Mouse (Mus musculus) myocyte (in vitro differentiated cells): ENCODE data around the gene Ctcfl. TPM values are rescaled to one million over a fixed set of nuclear protein-coding genes. Genes with fewer than 3 reads are reported as not detected.
A peak's percentile ranks its signal among the peaks of the same experiment; 100 is the strongest.

Source experiments
- H3K27me3 ChIP-seq: one replicate; pipeline ENCODE4 v1.6.1; 2011; ENCODE audit not compliant: control insufficient read depth, insufficient read depth, insufficient read length
- H3K36me3 ChIP-seq: one replicate; pipeline ENCODE4 v1.6.1; 2011; ENCODE audit not compliant: control insufficient read depth, insufficient read depth
- H3K4me2 ChIP-seq: one replicate; pipeline ENCODE4 v1.6.1; 2011; ENCODE audit warnings: low read depth, control low read depth
- H3K4me3 ChIP-seq: one replicate; pipeline ENCODE4 v1.5.1; 2011; ENCODE audit warnings: mild to moderate bottlenecking, control low read depth, moderate library complexity
- H3K79me2 ChIP-seq: one replicate; pipeline ENCODE4 v1.6.1; 2011; ENCODE audit not compliant: control insufficient read depth, insufficient read depth
- H3ac ChIP-seq: one replicate; pipeline ENCODE4 v1.6.1; 2011; ENCODE audit not compliant: control insufficient read depth, insufficient read length
- CEBPB ChIP-seq: IDR thresholded peaks from 2 replicates; pipeline ENCODE4 v1.6.1; 2011; ENCODE audit warnings: mild to moderate bottlenecking, moderate library complexity; ENCODE audit not compliant: poor library complexity, insufficient read depth, severe bottlenecking
- E2F4 ChIP-seq: IDR thresholded peaks from one replicate; pipeline ENCODE4 v1.6.1; 2011; ENCODE audit warnings: mild to moderate bottlenecking, control low read depth, moderate library complexity; ENCODE audit not compliant: insufficient read depth
- MAX ChIP-seq: IDR thresholded peaks from one replicate; pipeline ENCODE4 v1.6.1; 2011; ENCODE audit warnings: low read depth, mild to moderate bottlenecking, control low read depth
- MYOD1 ChIP-seq, 3 experiments: IDR thresholded peaks; one replicate each; pipeline ENCODE4 v1.6.1; 2011; ENCODE audit warnings: control low read depth in 2 of 3, low read depth in 2 of 3, mild to moderate bottlenecking in 2 of 3, moderate library complexity in 1 of 3; ENCODE audit not compliant: insufficient read length in 2 of 3, control insufficient read depth in 1 of 3
- MYOG ChIP-seq, 3 experiments: IDR thresholded peaks; one replicate each; pipeline ENCODE4 v1.6.1; 2011; ENCODE audit warnings: control low read depth in 2 of 3, low read depth in 2 of 3, mild to moderate bottlenecking in 2 of 3; ENCODE audit not compliant: insufficient read length in 2 of 3, control insufficient read depth in 1 of 3, insufficient read depth in 1 of 3
- POLR2A ChIP-seq: IDR thresholded peaks from one replicate; pipeline ENCODE4 v1.6.1; 2011; ENCODE audit warnings: low read depth, mild to moderate bottlenecking, control low read depth, moderate library complexity; ENCODE audit not compliant: insufficient read length
- POLR2AphosphoS2 ChIP-seq: IDR thresholded peaks from one replicate; pipeline ENCODE4 v1.6.1; 2011; ENCODE audit warnings: low read depth, control low read depth; ENCODE audit not compliant: insufficient read length
- REST ChIP-seq: IDR thresholded peaks from one replicate; pipeline ENCODE4 v1.6.1; 2011; ENCODE audit warnings: mild to moderate bottlenecking, control low read depth, moderate library complexity; ENCODE audit not compliant: insufficient read depth, insufficient read length
- SRF ChIP-seq: IDR thresholded peaks from one replicate; pipeline ENCODE4 v1.6.1; 2011; ENCODE audit warnings: low read depth; ENCODE audit not compliant: control insufficient read depth, insufficient read length
- TCF12 ChIP-seq: IDR thresholded peaks from one replicate; pipeline ENCODE4 v1.6.1; 2011; ENCODE audit warnings: mild to moderate bottlenecking, control low read depth; ENCODE audit not compliant: poor library complexity, insufficient read depth, severe bottlenecking
- TCF3 ChIP-seq: IDR thresholded peaks from one replicate; pipeline ENCODE4 v1.6.1; 2011; ENCODE audit warnings: low read depth, control low read depth; ENCODE audit not compliant: insufficient read length
- USF1 ChIP-seq: IDR thresholded peaks from one replicate; pipeline ENCODE4 v1.6.1; 2011; ENCODE audit warnings: low read depth, mild to moderate bottlenecking, control low read depth, moderate library complexity
- polyA plus RNA-seq: library from polyadenylated mRNA; unstranded; fragments of >200 nt; fragmentation: generic; extraction: Trizol; gene quantifications from one replicate; pipeline ENCODE4 v1.2.1, GENCODE M21; 2012; ENCODE audit warnings: missing spikeins

The Ctcfl gene
- polyA plus RNA-seq, 1 experiment, result not detected

DNA sequence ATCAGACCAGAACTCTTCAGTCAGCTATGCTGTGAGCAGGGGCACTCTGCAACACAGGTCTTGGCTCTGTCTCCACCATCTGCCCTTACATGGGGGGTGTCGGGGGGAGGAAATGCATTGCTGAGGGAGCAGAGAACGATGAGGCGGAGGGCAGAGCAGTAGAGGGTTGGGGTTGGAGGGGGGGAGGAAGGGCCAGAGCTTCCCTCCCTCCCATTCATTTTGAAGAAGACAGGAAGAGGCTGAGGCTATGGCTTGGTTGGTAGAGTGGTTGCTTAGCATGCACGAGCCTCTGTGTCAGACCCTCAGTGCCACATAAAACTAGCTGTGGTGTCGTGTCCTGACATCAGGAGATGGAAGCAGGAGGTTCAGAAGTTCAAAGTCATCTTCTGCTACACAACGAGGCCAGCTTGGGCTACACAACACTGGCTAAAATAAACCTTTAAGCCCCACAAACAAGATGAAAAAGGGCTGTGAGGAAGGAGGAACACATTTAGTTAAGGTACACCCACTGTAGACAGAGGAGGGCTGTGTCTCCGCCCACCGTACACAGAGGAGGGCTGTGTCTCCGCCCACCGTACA is 62.9 kb downstream of the Ctcfl start:
- Histone ChIP-seq H3ac (no peak overlapping the region), H3K4me2 (no peak overlapping the region), H3K36me3 (no peaks in the 10 kb centered on the region), H3K4me3 (no peak overlapping the region), H3K27me3 (peaks cover 5% of the 10 kb centered on the region), H3K79me2 (no peaks in the 10 kb centered on the region)
- TF ChIP-seq TCF3, result no peak
- no peak for TF ChIP-seq USF1
- TF ChIP-seq MYOG (IDR thresholded peaks at IDR 0.05; ENCODE audit: control insufficient read depth in 1 of 3, insufficient read depth in 1 of 3, insufficient read length in 2 of 3, low read depth in 2 of 3), result no peak
- no peak for TF ChIP-seq SRF
- no peak for TF ChIP-seq CEBPB
- TF ChIP-seq REST, result no peak
- no peak for TF ChIP-seq E2F4
- TF ChIP-seq POLR2AphosphoS2, result no peak

DNA sequence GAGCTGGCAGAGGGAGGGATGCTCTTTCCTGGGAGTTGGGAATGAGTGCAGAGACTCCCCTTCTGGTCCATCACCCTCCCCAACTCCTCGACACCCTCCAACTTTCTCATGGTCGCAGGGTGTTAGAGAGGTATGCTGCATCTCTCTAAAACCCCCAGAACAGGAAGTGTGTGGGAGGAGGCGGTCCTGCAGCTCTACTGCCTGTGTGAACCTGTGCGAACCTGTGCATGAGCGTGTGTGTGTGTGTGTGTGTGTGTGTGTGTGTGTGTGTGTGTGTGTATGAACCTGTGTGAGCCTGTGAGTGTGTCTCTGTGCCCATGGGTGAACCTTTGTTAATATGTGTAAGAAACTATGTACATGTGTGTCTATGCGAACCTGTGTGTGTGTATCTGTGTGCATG is 65.5 kb downstream of the Ctcfl start:
- no peaks in the 10 kb centered on the region for H3K79me2 ChIP-seq
- no peak overlapping the region for H3K4me2 ChIP-seq
- H3ac ChIP-seq, result no peak overlapping the region
- H3K4me3 ChIP-seq, result no peak overlapping the region
- H3K27me3 ChIP-seq, result peaks cover 5% of the 10 kb centered on the region
- no peaks in the 10 kb centered on the region for H3K36me3 ChIP-seq
- TF ChIP-seq TCF12 (no peak), POLR2AphosphoS2 (no peak)

DNA sequence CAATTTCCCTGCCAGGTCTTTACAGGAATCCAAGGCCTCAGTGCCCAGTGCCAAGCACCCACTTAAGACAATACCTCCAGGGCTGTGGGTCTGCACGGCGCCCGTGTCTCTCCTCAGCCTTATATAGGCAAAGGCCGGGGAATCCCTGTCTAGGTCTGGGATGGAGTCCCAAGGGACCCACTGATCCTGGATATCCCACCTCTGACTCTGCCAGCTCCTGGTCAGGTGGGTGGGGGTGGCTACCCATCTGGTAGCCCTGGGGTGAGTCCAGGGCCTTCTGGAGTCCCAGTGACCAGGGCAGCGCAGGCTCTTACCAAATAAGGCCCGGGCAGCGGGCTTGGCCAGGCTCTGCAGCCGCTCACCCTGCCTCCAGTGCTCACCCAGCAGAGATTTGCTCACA is 66.4 kb downstream of the Ctcfl start:
- TF ChIP-seq TCF3, result no peak
- no peak for TF ChIP-seq CEBPB
- no peak for TF ChIP-seq TCF12
- Histone ChIP-seq H3K27me3 (peaks cover 5% of the 10 kb centered on the region), H3K4me2 (no peak overlapping the region), H3K36me3 (no peaks in the 10 kb centered on the region), H3K79me2 (no peaks in the 10 kb centered on the region), H3K4me3 (no peak overlapping the region), H3ac (no peak overlapping the region)

DNA sequence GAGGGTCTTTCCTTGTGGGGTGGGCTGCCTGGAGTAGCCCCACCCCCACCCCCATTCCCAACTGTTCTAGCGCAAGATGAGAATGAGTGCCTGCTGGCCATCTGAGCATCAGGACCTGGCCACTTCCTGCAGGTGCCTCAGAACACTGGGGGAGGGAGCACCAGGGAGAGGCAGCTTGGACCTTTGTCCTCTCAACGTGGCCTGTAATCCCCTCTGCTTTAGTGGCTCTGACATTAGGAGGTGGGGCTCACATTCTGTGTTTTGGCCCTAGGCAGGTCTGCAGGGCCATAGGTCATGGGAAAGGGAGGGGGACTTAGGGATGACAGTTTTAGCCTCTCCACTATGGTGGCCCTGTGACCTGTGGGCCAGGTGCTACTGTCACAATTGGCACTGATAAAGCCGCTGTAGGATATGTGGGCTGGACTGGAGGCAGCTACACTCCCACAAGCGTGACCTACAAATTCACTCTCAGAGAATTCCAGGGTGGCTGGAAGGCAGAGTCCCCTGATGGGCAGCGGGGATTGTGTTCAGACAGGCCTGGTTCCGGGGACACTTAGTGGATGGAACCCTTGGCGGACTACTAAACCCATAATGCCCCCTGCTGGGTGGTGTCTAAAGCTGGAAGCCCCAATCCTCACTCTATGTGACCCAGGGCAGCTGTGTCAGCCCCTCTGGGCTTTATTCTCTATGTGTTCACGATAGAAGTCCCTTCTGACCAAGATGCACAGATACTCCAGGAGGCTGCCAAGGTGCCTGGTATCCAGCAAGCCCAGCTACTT is 68.5 kb downstream of the Ctcfl start:
- Histone ChIP-seq H3K4me2 (no peak overlapping the region), H3K79me2 (no peaks in the 10 kb centered on the region), H3ac (no peak overlapping the region), H3K4me3 (no peak overlapping the region), H3K27me3 (peaks cover 5% of the 10 kb centered on the region), H3K36me3 (no peaks in the 10 kb centered on the region)
- TF ChIP-seq TCF12 (no peak), CEBPB (no peak), SRF (no peak), TCF3 (no peak), MAX (no peak), MYOD1 (IDR thresholded peaks at IDR 0.05; ENCODE audit: control insufficient read depth in 1 of 3, insufficient read length in 2 of 3, low read depth in 2 of 3) (no peak), REST (no peak), POLR2A (no peak), E2F4 (no peak), POLR2AphosphoS2 (no peak), USF1 (no peak), MYOG (IDR thresholded peaks at IDR 0.05; ENCODE audit: control insufficient read depth in 1 of 3, insufficient read depth in 1 of 3, insufficient read length in 2 of 3, low read depth in 2 of 3) (no peak)

DNA sequence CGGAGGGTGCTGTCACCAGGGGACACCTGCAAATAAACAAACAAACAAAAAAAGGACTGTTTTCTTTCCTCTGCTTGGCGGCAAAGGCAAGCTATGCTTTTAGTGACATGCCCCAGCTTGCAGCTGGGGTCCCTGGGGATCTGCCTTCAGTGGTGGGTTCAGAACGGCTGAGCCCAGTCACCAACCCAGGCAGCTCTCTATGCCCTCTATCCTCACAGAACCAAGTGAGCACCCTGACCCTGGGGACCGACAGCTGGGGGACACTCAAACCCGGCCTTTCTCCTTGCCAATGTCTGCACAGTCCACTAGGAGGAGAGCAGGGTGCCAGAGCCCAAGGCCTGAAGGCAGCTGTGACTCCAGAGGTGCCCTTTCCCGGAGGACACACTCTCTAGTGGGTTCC is 69.5 kb downstream of the Ctcfl start:
- TF ChIP-seq MYOG (IDR thresholded peaks at IDR 0.05; ENCODE audit: control insufficient read depth in 1 of 3, insufficient read depth in 1 of 3, insufficient read length in 2 of 3, low read depth in 2 of 3) (peak in 1 of 3 experiments; percentile 17), MYOD1 (IDR thresholded peaks at IDR 0.05; ENCODE audit: control insufficient read depth in 1 of 3, insufficient read length in 2 of 3, low read depth in 2 of 3) (no peak)
- Histone ChIP-seq H3K36me3 (no peaks in the 10 kb centered on the region), H3K79me2 (no peaks in the 10 kb centered on the region), H3K27me3 (peaks cover 5% of the 10 kb centered on the region), H3ac (no peak overlapping the region), H3K4me2 (no peak overlapping the region), H3K4me3 (no peak overlapping the region)

DNA sequence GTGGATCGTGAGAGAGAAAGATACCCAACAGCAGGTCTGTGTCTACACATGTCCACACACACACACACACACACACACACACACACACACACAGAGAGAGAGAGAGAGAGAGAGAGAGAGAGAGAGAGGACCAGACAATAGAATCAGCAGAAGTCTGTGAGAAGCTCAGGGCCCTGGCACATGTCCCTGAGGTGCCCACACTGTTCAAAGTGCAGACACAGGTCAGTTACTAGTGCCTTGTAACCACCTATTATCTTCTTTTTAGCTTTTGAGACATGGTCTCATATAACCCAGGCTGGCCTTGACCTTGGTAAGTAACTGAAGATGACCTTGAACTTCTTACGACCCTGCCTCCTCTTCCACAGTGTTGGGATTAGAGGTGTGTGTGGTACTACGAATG is 70.1 kb downstream of the Ctcfl start:
- Histone ChIP-seq H3K4me3 (no peak overlapping the region), H3K27me3 (peaks cover 5% of the 10 kb centered on the region), H3K36me3 (no peaks in the 10 kb centered on the region), H3K79me2 (no peaks in the 10 kb centered on the region), H3ac (no peak overlapping the region), H3K4me2 (no peak overlapping the region)
- no peak for TF ChIP-seq E2F4
- no peak for TF ChIP-seq POLR2A
- no peak for TF ChIP-seq MYOD1 (IDR thresholded peaks at IDR 0.05; ENCODE audit: control insufficient read depth in 1 of 3, insufficient read length in 2 of 3, low read depth in 2 of 3)
